Mouse (Mus musculus): ENCODE data around the gene Rapgef3.

- no peak for TF ChIP-seq POLR2AphosphoS2 (IDR thresholded peaks at IDR 0.05; ENCODE audit: low read depth, low read length)
- TF ChIP-seq POLR2A (IDR thresholded peaks at IDR 0.05; ENCODE audit: low read depth, low read length), result no peak
- no peak for TF ChIP-seq JUND (conservative IDR thresholded peaks at IDR 0.05; ENCODE audit: low read depth, low read length)
- TF ChIP-seq MAZ (IDR thresholded peaks at IDR 0.05; ENCODE audit: low read depth, low read length), result no peak
Measured at GRCm38 (mm10) chr15:97752491-97752890, 15.3 kb downstream of the Rapgef3 start.
